Mouse (Mus musculus) embryonic facial prominence, embryonic 13.5 days (tissue): ENCODE data around the gene Map3k20. TPM values are rescaled to one million over a fixed set of nuclear protein-coding genes. Genes with fewer than 3 reads are reported as not detected.

Experiments
- ATAC-seq: fragments of 200-750 bp; cut with Nextera tagmentation; 2 replicates; pipeline ENCODE4 v1.8.0; 2017; ENCODE audit warnings: low read depth; ENCODE audit not compliant: insufficient number of reproducible peaks, insufficient read depth, low FRiP score, low TSS enrichment
- H3K27ac ChIP-seq: fragments of 300-500 bp; sonication (generic); 2 replicates; pipeline ENCODE4 v1.5.1; 2015; ENCODE audit warnings: moderate library complexity, mild to moderate bottlenecking, inconsistent platforms
- H3K27me3 ChIP-seq: fragments of 300-500 bp; sonication (generic); 2 replicates; pipeline ENCODE4 v1.6.1; 2015; ENCODE audit warnings: mild to moderate bottlenecking, inconsistent platforms
- H3K36me3 ChIP-seq: fragments of 300-500 bp; sonication (generic); 2 replicates; pipeline ENCODE4 v1.6.1; 2015; ENCODE audit warnings: mild to moderate bottlenecking, inconsistent platforms
- H3K4me1 ChIP-seq: fragments of 300-500 bp; sonication (generic); 2 replicates; pipeline ENCODE4 v1.6.1; 2015; ENCODE audit warnings: inconsistent platforms
- H3K4me2 ChIP-seq: fragments of 300-500 bp; sonication (generic); 2 replicates; pipeline ENCODE4 v1.6.1; 2015; ENCODE audit warnings: moderate library complexity, mild to moderate bottlenecking, inconsistent platforms
- H3K4me3 ChIP-seq: fragments of 300-500 bp; sonication (generic); 2 replicates; pipeline ENCODE4 v1.5.1; 2015; ENCODE audit warnings: mild to moderate bottlenecking, inconsistent platforms
- H3K9ac ChIP-seq: fragments of 300-500 bp; sonication (generic); 2 replicates; pipeline ENCODE4 v1.6.1; 2015; ENCODE audit warnings: mild to moderate bottlenecking, inconsistent platforms
- H3K9me3 ChIP-seq: fragments of 300-500 bp; sonication (generic); 2 replicates; pipeline ENCODE4 v1.6.1; 2016; ENCODE audit warnings: inconsistent platforms
- WGBS: fragments of 180-500 bp; shearing (Covaris S2); methylation state at CpG from one replicate; pipeline ENCODE4 v1.1.7; 2015; ENCODE audit warnings: mixed read lengths; 5-methylcytosine and 5-hydroxymethylcytosine counted together
- polyA plus RNA-seq: library from polyadenylated mRNA; unstranded; fragments of >200 nt; fragmentation: Nextera tagmentation; extraction: Ambion mirVana; gene quantifications from 2 replicates; pipeline ENCODE4 v1.2.1, GENCODE M21; 2015

Gene Map3k20
- polyA plus RNA-seq, 1 experiment from 2014 or later = 17.6 TPM

GRCm38 (mm10) chr2:72252510-72253505 is 32.6 kb upstream of the Map3k20 start:
- 55% methylated on average over 18 of the region's 18 CpGs for WGBS

GRCm38 (mm10) chr2:72253882-72254281 is 31.6 kb upstream of the Map3k20 start:
- Histone ChIP-seq H3K4me2 (peak overlapping the region; percentile 44; the same call in 1 of the 2 replicates), H3K4me3 (no peak overlapping the region), H3K9ac (no peak overlapping the region), H3K27ac (peak overlapping the region; percentile 81; the same call in 1 of the 2 replicates), H3K36me3 (no peaks in the 10 kb centered on the region), H3K9me3 (no peaks in the 10 kb centered on the region), H3K4me1 (peaks cover 37% of the 10 kb centered on the region), H3K27me3 (no peaks in the 10 kb centered on the region)
- no peak for ATAC-seq
- 43% methylated on average over 4 of the region's 4 CpGs for WGBS

More at GRCm38 (mm10) chr2:72252510-72253505, 32.6 kb upstream of the Map3k20 start:
- no peaks in the 10 kb centered on the region for H3K27me3 ChIP-seq
- H3K27ac ChIP-seq = peak overlapping the region; percentile 2; the same call in 1 of the 2 replicates
- H3K36me3 ChIP-seq = no peaks in the 10 kb centered on the region
- H3K4me2 ChIP-seq = no peak overlapping the region
- H3K9me3 ChIP-seq = no peaks in the 10 kb centered on the region
- ATAC-seq = no peak
- H3K4me1 ChIP-seq = peaks cover 37% of the 10 kb centered on the region
- no peak overlapping the region for H3K9ac ChIP-seq
- no peak overlapping the region for H3K4me3 ChIP-seq

GRCm38 (mm10) chr2:72254813-72255582 is 30.4 kb upstream of the Map3k20 start:
- no peak for ATAC-seq
- Histone ChIP-seq H3K9me3 (no peaks in the 10 kb centered on the region), H3K9ac (0 out of 2 replicates have a peak overlapping the region, but pooled peaks have one; percentile 37), H3K36me3 (no peaks in the 10 kb centered on the region), H3K27me3 (no peaks in the 10 kb centered on the region), H3K4me1 (peaks cover 37% of the 10 kb centered on the region), H3K4me3 (peak overlapping the region; percentile 17), H3K4me2 (peak overlapping the region; percentile 44), H3K27ac (peak overlapping the region; percentile 81)
- 31% methylated on average over 14 of the region's 14 CpGs for WGBS

- no peaks in the 10 kb centered on the region for H3K9me3 ChIP-seq
- no peak for ATAC-seq
- H3K27me3 ChIP-seq = no peaks in the 10 kb centered on the region
- no peak overlapping the region for H3K4me2 ChIP-seq
- H3K4me3 ChIP-seq = no peak overlapping the region
- H3K9ac ChIP-seq = no peak overlapping the region
- H3K36me3 ChIP-seq = no peaks in the 10 kb centered on the region
- WGBS = 90% methylated on average over 1 of the region's 1 CpGs
- peaks cover 8% of the 10 kb centered on the region; the same call in 1 of the 2 replicates for H3K4me1 ChIP-seq
- no peak overlapping the region for H3K27ac ChIP-seq
Observed at GRCm38 (mm10) chr2:72260704-72261103, 24.7 kb upstream of the Map3k20 start.

- H3K9me3 ChIP-seq = no peaks in the 10 kb centered on the region
- no peaks in the 10 kb centered on the region for H3K27me3 ChIP-seq
- H3K36me3 ChIP-seq = no peaks in the 10 kb centered on the region
- 91% methylated on average over 6 of the region's 6 CpGs for WGBS
- no peak overlapping the region for H3K27ac ChIP-seq
- H3K4me1 ChIP-seq = no peaks in the 10 kb centered on the region
- H3K9ac ChIP-seq = no peak overlapping the region
- H3K4me3 ChIP-seq = no peak overlapping the region
- no peak for ATAC-seq
- no peak overlapping the region for H3K4me2 ChIP-seq
Observed at GRCm38 (mm10) chr2:72262814-72263480, 22.5 kb upstream of the Map3k20 start.

- Histone ChIP-seq H3K4me3 (no peak overlapping the region), H3K4me2 (no peak overlapping the region), H3K9ac (no peak overlapping the region), H3K9me3 (no peaks in the 10 kb centered on the region), H3K4me1 (no peaks in the 10 kb centered on the region), H3K36me3 (no peaks in the 10 kb centered on the region), H3K27ac (no peak overlapping the region), H3K27me3 (no peaks in the 10 kb centered on the region)
- 76% methylated on average over 6 of the region's 6 CpGs for WGBS
- ATAC-seq = no peak
Observed at GRCm38 (mm10) chr2:72267390-72267789, 18.0 kb upstream of the Map3k20 start.

- H3K9ac ChIP-seq = no peak overlapping the region
- H3K4me3 ChIP-seq = no peak overlapping the region
- H3K27ac ChIP-seq = no peak overlapping the region
- 80% methylated on average over 4 of the region's 4 CpGs for WGBS
- H3K36me3 ChIP-seq = no peaks in the 10 kb centered on the region
- H3K27me3 ChIP-seq = no peaks in the 10 kb centered on the region
- H3K4me1 ChIP-seq = no peaks in the 10 kb centered on the region
- H3K4me2 ChIP-seq = no peak overlapping the region
- no peaks in the 10 kb centered on the region for H3K9me3 ChIP-seq
- ATAC-seq = no peak
Observed at GRCm38 (mm10) chr2:72269651-72270341, 15.6 kb upstream of the Map3k20 start.

GRCm38 (mm10) chr2:72278247-72278873 is 7.1 kb upstream of the Map3k20 start:
- ATAC-seq = no peak
- WGBS = 72% methylated on average over 4 of the region's 4 CpGs
- Histone ChIP-seq H3K4me1 (0 out of 2 replicates have a peak, but pooled peaks cover 3% of the 10 kb centered on the region), H3K27ac (no peak overlapping the region), H3K27me3 (no peaks in the 10 kb centered on the region), H3K36me3 (no peaks in the 10 kb centered on the region), H3K9me3 (no peaks in the 10 kb centered on the region), H3K4me3 (no peak overlapping the region), H3K4me2 (no peak overlapping the region), H3K9ac (no peak overlapping the region)

GRCm38 (mm10) chr2:72280524-72280923 is 4.9 kb upstream of the Map3k20 start:
- Histone ChIP-seq H3K36me3 (no peaks in the 10 kb centered on the region), H3K4me1 (0 out of 2 replicates have a peak, but pooled peaks cover 3% of the 10 kb centered on the region), H3K9me3 (no peaks in the 10 kb centered on the region), H3K27me3 (peaks cover 6% of the 10 kb centered on the region; the same call in 1 of the 2 replicates), H3K9ac (no peak overlapping the region), H3K4me2 (no peak overlapping the region), H3K4me3 (no peak overlapping the region), H3K27ac (no peak overlapping the region)
- no peak for ATAC-seq
- WGBS = 90% methylated on average over 5 of the region's 5 CpGs

- ATAC-seq = no peak
- 92% methylated on average over 14 of the region's 14 CpGs for WGBS
- Histone ChIP-seq H3K9me3 (no peaks in the 10 kb centered on the region), H3K4me1 (0 out of 2 replicates have a peak, but pooled peaks cover under 1% of the 10 kb centered on the region), H3K9ac (no peak overlapping the region), H3K27ac (no peak overlapping the region), H3K36me3 (no peaks in the 10 kb centered on the region), H3K4me3 (no peak overlapping the region), H3K27me3 (peaks cover 6% of the 10 kb centered on the region; the same call in 1 of the 2 replicates), H3K4me2 (no peak overlapping the region)
Observed at GRCm38 (mm10) chr2:72281971-72282370, 3.5 kb upstream of the Map3k20 start.
